Mouse (Mus musculus) kidney, embryonic 15.5 days (tissue): Measurements from ENCODE around the gene Smc1b. TPM values are rescaled to one million over a fixed set of nuclear protein-coding genes. Genes with fewer than 3 reads are reported as not detected.

Experiments
- ATAC-seq: fragments of 200-750 bp; cut with Nextera tagmentation; replicated peaks from 2 replicates; pipeline ENCODE4 v1.8.0; 2017; ENCODE audit warnings: moderate TSS enrichment; ENCODE audit not compliant: low FRiP score
- H3K27ac ChIP-seq: fragments of 300-500 bp; sonication (generic); 2 replicates; pipeline ENCODE4 v1.5.1; 2015; ENCODE audit warnings: mild to moderate bottlenecking, inconsistent platforms
- H3K27me3 ChIP-seq: fragments of 300-500 bp; sonication (generic); 2 replicates; pipeline ENCODE4 v1.6.1; 2015; ENCODE audit warnings: inconsistent platforms
- H3K36me3 ChIP-seq: fragments of 300-500 bp; sonication (generic); 2 replicates; pipeline ENCODE4 v1.6.1; 2015; ENCODE audit warnings: inconsistent platforms
- H3K4me1 ChIP-seq: fragments of 300-500 bp; sonication (generic); 2 replicates; pipeline ENCODE4 v1.6.1; 2015; ENCODE audit warnings: inconsistent platforms
- H3K4me2 ChIP-seq: fragments of 300-500 bp; sonication (generic); 2 replicates; pipeline ENCODE4 v1.6.1; 2015; ENCODE audit warnings: moderate library complexity, mild to moderate bottlenecking, inconsistent platforms
- H3K4me3 ChIP-seq: fragments of 300-500 bp; sonication (generic); replicated peaks from 2 replicates; pipeline ENCODE4 v1.5.1; 2015; ENCODE audit warnings: mild to moderate bottlenecking, inconsistent platforms
- H3K9ac ChIP-seq: fragments of 300-500 bp; sonication (generic); 2 replicates; pipeline ENCODE4 v1.6.1; 2015; ENCODE audit warnings: mild to moderate bottlenecking, inconsistent platforms
- H3K9me3 ChIP-seq: fragments of 300-500 bp; sonication (generic); replicated peaks from 2 replicates; pipeline ENCODE4 v1.6.1; 2016; ENCODE audit warnings: inconsistent platforms
- WGBS: fragments of 180-500 bp; shearing (Covaris S2); methylation state at CpG from one replicate; pipeline ENCODE4 v1.1.7; 2015; ENCODE audit warnings: mixed read lengths; 5-methylcytosine and 5-hydroxymethylcytosine counted together
- polyA plus RNA-seq: library from polyadenylated mRNA; unstranded; fragments of >200 nt; fragmentation: Nextera tagmentation; extraction: Ambion mirVana; gene quantifications from 2 replicates; pipeline ENCODE4 v1.2.1, GENCODE M21; 2015

Smc1b gene
- polyA plus RNA-seq, 1 experiment from 2014 or later, result 0.21 TPM

DNA sequence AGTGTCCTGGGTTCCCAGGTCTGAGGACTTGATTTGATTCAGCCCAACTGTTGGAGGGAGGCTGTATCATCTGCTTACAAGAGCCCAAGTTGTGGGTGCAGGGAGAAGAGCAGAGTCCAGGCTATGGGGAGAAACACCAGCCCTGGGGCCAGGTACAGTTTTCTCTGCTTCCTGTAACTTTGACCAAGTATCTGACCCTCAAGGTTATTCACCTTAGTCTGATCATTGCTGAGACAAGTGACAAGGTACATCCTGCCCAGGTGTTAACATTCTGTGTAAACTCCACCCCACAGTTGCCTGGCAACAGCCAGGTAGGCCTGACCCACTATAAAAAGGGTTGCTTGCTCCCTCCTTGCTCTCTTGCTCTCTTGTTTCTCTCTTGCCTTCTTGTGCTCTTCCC is 29.7 kb upstream of the Smc1b start:
- ATAC-seq, result no peak
- Histone ChIP-seq H3K27me3 (no peaks in the 10 kb centered on the region), H3K9ac (no peak overlapping the region), H3K36me3 (no peaks in the 10 kb centered on the region), H3K4me2 (no peak overlapping the region), H3K27ac (no peak overlapping the region), H3K4me3 (no peak overlapping the region), H3K4me1 (peaks cover 26% of the 10 kb centered on the region), H3K9me3 (no peaks in the 10 kb centered on the region)

DNA sequence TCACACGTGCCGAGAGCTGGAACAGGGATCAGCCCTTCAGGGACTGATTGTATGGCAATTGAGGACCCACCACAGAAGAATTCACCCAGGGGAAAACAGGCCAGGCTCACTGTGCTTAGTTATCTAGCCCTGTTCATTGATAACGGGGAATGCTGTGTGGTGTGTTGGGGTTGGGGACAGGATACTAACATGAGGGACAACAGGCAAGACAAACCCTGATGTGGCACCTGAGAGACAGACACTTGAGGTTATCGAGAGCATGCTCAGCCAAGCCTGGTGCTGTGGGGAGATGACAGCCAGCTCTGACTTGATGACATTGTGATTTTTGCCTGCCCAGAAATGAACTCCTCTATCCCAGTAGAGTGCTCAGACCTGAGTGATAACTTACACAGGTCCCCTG is 24.4 kb upstream of the Smc1b start:
- no peak overlapping the region for H3K27ac ChIP-seq
- H3K36me3 ChIP-seq, result no peaks in the 10 kb centered on the region
- no peaks in the 10 kb centered on the region for H3K9me3 ChIP-seq
- no peak overlapping the region for H3K9ac ChIP-seq
- no peak for ATAC-seq
- no peak overlapping the region for H3K4me2 ChIP-seq
- WGBS, result 64% methylated on average over 4 of the region's 4 CpGs
- H3K4me3 ChIP-seq, result no peak overlapping the region
- H3K4me1 ChIP-seq, result 0 out of 2 replicates have a peak, but pooled peaks cover 4% of the 10 kb centered on the region
- no peaks in the 10 kb centered on the region for H3K27me3 ChIP-seq

GRCm38 (mm10) chr15:85154091-85154490 is 22.3 kb upstream of the Smc1b start:
- Histone ChIP-seq H3K9me3 (no peaks in the 10 kb centered on the region), H3K9ac (no peak overlapping the region), H3K36me3 (no peaks in the 10 kb centered on the region), H3K27me3 (no peaks in the 10 kb centered on the region), H3K4me3 (no peak overlapping the region), H3K4me2 (no peak overlapping the region), H3K27ac (no peak overlapping the region), H3K4me1 (0 out of 2 replicates have a peak, but pooled peaks cover 4% of the 10 kb centered on the region)
- 86% methylated on average over 3 of the region's 3 CpGs for WGBS
- no peak for ATAC-seq

GRCm38 (mm10) chr15:85152577-85152976 is 20.8 kb upstream of the Smc1b start:
- Histone ChIP-seq H3K9me3 (no peaks in the 10 kb centered on the region), H3K4me3 (no peak overlapping the region), H3K36me3 (no peaks in the 10 kb centered on the region), H3K4me1 (0 out of 2 replicates have a peak, but pooled peaks cover 4% of the 10 kb centered on the region), H3K27ac (no peak overlapping the region), H3K9ac (no peak overlapping the region), H3K27me3 (no peaks in the 10 kb centered on the region), H3K4me2 (no peak overlapping the region)
- no peak for ATAC-seq
- 71% methylated on average over 3 of the region's 3 CpGs for WGBS

GRCm38 (mm10) chr15:85151433-85151918 is 19.7 kb upstream of the Smc1b start:
- H3K9me3 ChIP-seq, result no peaks in the 10 kb centered on the region
- H3K27ac ChIP-seq, result no peak overlapping the region
- no peak overlapping the region for H3K9ac ChIP-seq
- ATAC-seq, result peak; percentile 58
- no peaks in the 10 kb centered on the region for H3K27me3 ChIP-seq
- 30% methylated on average over 13 of the region's 13 CpGs for WGBS
- 0 out of 2 replicates have a peak, but pooled peaks cover 4% of the 10 kb centered on the region for H3K4me1 ChIP-seq
- H3K4me3 ChIP-seq, result no peak overlapping the region
- H3K36me3 ChIP-seq, result no peaks in the 10 kb centered on the region
- H3K4me2 ChIP-seq, result no peak overlapping the region

DNA sequence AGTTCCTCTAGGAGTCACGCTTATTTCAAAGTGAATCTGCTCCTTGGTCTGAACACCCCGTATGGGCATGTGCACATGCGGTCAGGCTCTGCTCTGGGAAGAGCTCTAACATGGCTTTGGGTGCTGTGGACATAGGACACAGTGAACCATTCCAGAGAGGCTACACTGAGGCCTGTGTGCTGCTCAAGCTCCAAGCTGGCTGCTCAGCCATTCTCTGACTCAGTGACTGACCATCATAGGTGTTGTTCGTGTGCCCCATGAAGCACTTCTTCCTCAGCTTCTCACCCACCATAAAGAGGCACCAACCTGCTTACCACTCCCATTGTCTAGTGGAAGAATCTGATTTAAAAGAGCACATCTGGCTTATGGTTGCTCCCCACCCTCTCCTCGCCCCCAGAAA is 12.5 kb upstream of the Smc1b start:
- no peaks in the 10 kb centered on the region for H3K9me3 ChIP-seq
- H3K4me1 ChIP-seq, result no peaks in the 10 kb centered on the region
- no peaks in the 10 kb centered on the region for H3K27me3 ChIP-seq
- 92% methylated on average over 5 of the region's 5 CpGs for WGBS
- no peaks in the 10 kb centered on the region for H3K36me3 ChIP-seq
- H3K9ac ChIP-seq, result no peak overlapping the region
- H3K4me3 ChIP-seq, result no peak overlapping the region
- H3K27ac ChIP-seq, result no peak overlapping the region
- H3K4me2 ChIP-seq, result no peak overlapping the region
- no peak for ATAC-seq

- no peak for ATAC-seq
- Histone ChIP-seq H3K27me3 (no peaks in the 10 kb centered on the region), H3K4me3 (no peak overlapping the region), H3K4me1 (no peaks in the 10 kb centered on the region), H3K4me2 (no peak overlapping the region), H3K9me3 (no peaks in the 10 kb centered on the region), H3K36me3 (no peaks in the 10 kb centered on the region), H3K27ac (no peak overlapping the region), H3K9ac (no peak overlapping the region)
- WGBS, result 90% methylated on average over 1 of the region's 1 CpGs
Measured at GRCm38 (mm10) chr15:85143747-85144146, 12.0 kb upstream of the Smc1b start.

DNA sequence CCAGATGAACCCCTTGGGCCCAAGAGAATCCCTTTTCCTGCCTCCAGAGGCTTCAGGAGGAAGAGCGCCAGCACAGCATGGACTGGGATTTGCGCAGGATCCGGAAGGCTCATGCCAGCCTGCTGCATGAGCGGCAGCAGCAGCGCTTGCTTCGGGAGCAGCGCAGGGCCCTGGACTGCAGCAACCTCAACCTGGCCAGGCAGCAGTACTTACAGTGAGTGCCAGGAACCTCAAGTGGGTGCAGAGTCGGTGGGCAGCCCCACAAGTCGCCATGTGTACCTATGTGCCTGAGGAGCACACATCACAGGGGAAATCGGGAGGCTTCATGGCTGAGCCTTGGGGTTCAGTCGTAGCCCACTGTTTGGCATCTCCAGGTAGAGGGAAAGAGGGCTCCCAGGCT is 11.4 kb upstream of the Smc1b start:
- Histone ChIP-seq H3K27ac (no peak overlapping the region), H3K4me1 (no peaks in the 10 kb centered on the region), H3K4me2 (no peak overlapping the region), H3K4me3 (no peak overlapping the region), H3K9me3 (no peaks in the 10 kb centered on the region), H3K9ac (no peak overlapping the region), H3K36me3 (no peaks in the 10 kb centered on the region), H3K27me3 (no peaks in the 10 kb centered on the region)
- WGBS, result 95% methylated on average over 11 of the region's 11 CpGs
- ATAC-seq, result no peak

GRCm38 (mm10) chr15:85142441-85142840 is 10.7 kb upstream of the Smc1b start:
- no peak overlapping the region for H3K9ac ChIP-seq
- no peak for ATAC-seq
- no peaks in the 10 kb centered on the region for H3K27me3 ChIP-seq
- no peaks in the 10 kb centered on the region for H3K9me3 ChIP-seq
- H3K27ac ChIP-seq, result no peak overlapping the region
- H3K36me3 ChIP-seq, result no peaks in the 10 kb centered on the region
- H3K4me2 ChIP-seq, result no peak overlapping the region
- no peaks in the 10 kb centered on the region for H3K4me1 ChIP-seq
- no peak overlapping the region for H3K4me3 ChIP-seq
- 74% methylated on average over 2 of the region's 2 CpGs for WGBS

- 85% methylated on average over 10 of the region's 10 CpGs for WGBS
- Histone ChIP-seq H3K36me3 (no peaks in the 10 kb centered on the region), H3K4me2 (no peak overlapping the region), H3K27me3 (no peaks in the 10 kb centered on the region), H3K4me1 (no peaks in the 10 kb centered on the region), H3K27ac (no peak overlapping the region), H3K9ac (no peak overlapping the region), H3K4me3 (no peak overlapping the region), H3K9me3 (no peaks in the 10 kb centered on the region)
- no peak for ATAC-seq
Measured at GRCm38 (mm10) chr15:85141290-85141689, 9.5 kb upstream of the Smc1b start.

DNA sequence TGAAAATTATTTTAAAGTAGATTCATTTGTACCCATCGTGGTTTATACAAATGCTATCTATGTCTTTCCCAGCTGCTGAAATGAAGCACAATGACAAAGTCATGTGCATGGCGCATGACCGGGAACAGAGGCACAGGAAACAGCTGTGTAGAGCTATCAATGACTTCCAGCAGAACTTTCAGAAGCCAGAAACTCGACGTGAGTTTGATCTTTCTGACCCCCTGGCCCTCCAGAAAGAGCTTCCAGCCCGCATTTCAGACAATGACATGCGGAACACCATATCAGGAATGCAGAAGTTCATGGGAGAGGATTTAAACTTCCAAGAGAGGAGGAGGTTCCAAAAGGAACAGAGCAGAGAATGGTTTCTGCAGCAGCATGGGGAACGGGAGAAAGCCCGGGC is 3.4 kb upstream of the Smc1b start:
- no peak overlapping the region for H3K27ac ChIP-seq
- no peak overlapping the region for H3K4me2 ChIP-seq
- 39% methylated on average over 9 of the region's 9 CpGs for WGBS
- peaks cover 19% of the 10 kb centered on the region for H3K4me1 ChIP-seq
- peaks cover 3% of the 10 kb centered on the region; the same call in 1 of the 2 replicates for H3K27me3 ChIP-seq
- no peaks in the 10 kb centered on the region for H3K36me3 ChIP-seq
- H3K9ac ChIP-seq, result no peak overlapping the region
- no peak overlapping the region for H3K4me3 ChIP-seq
- peaks cover 4% of the 10 kb centered on the region; the same call in 1 of the 2 replicates for H3K9me3 ChIP-seq
- ATAC-seq, result no peak

- WGBS, result 17% methylated on average over 10 of the region's 10 CpGs
- Histone ChIP-seq H3K4me1 (peaks cover 19% of the 10 kb centered on the region), H3K9ac (0 out of 2 replicates have a peak overlapping the region, but pooled peaks have one; percentile 26), H3K4me3 (peak overlapping the region; percentile 38), H3K4me2 (peak overlapping the region; percentile 72), H3K27me3 (peaks cover 3% of the 10 kb centered on the region; the same call in 1 of the 2 replicates), H3K9me3 (peaks cover 4% of the 10 kb centered on the region; the same call in 1 of the 2 replicates), H3K36me3 (no peaks in the 10 kb centered on the region), H3K27ac (no peak overlapping the region)
- no peak for ATAC-seq
Measured at GRCm38 (mm10) chr15:85132193-85132520, 393 bp upstream of the Smc1b start.

GRCm38 (mm10) chr15:85085641-85086040 is 46.1 kb downstream of the Smc1b start:
- no peak for ATAC-seq
- no peaks in the 10 kb centered on the region for H3K27me3 ChIP-seq
- no peak overlapping the region for H3K4me3 ChIP-seq
- H3K4me1 ChIP-seq, result no peaks in the 10 kb centered on the region
- H3K9me3 ChIP-seq, result no peaks in the 10 kb centered on the region
- H3K27ac ChIP-seq, result no peak overlapping the region
- no peak overlapping the region for H3K9ac ChIP-seq
- 66% methylated on average over 1 of the region's 1 CpGs for WGBS
- no peaks in the 10 kb centered on the region for H3K36me3 ChIP-seq
- no peak overlapping the region for H3K4me2 ChIP-seq
